Mouse (Mus musculus) layer of hippocampus, adult 2 months (tissue): ENCODE results near the gene Atf6b. TPM values are rescaled to one million over a fixed set of nuclear protein-coding genes. Genes with fewer than 3 reads are reported as not detected.
A peak's percentile ranks its signal among the peaks of the same experiment; 100 is the strongest.

Experiments
- DNase-seq, 2 experiments: peaks; one replicate each; pipeline ENCODE4 v3.0.0; 2022; ENCODE audit warnings: low spot score in 2 of 2
- H3K27ac ChIP-seq: fragments of 200-600 bp; 2 replicates; pipeline ENCODE4 v1.8.1; 2022
- H3K4me3 ChIP-seq: fragments of 200-600 bp; 2 replicates; pipeline ENCODE4 v1.8.1; 2022; ENCODE audit warnings: mild to moderate bottlenecking
- CTCF ChIP-seq: fragments of 200-600 bp; conservative IDR thresholded peaks from 2 replicates; pipeline ENCODE4 v1.8.1; 2022; ENCODE audit warnings: antibody characterized with exemption, mild to moderate bottlenecking, moderate library complexity
- total RNA-seq, 2 experiments: library from RNA; stranded (reverse); gene quantifications; 2 replicates each; pipeline ENCODE4 v1.2.3; 2021

The Atf6b gene
- total RNA-seq, 2 experiments from 2014 or later: 92.0 to 93.2 TPM

- peak; percentile 23 for TF ChIP-seq CTCF
- no peak for DNase-seq
- Histone ChIP-seq H3K27ac (no peak overlapping the region), H3K4me3 (peak overlapping the region; percentile 39)
Observed at GRCm38 (mm10) chr17:34671151-34672066, 24.5 kb downstream of the Atf6b start.

GRCm38 (mm10) chr17:34672246-34672792, 25.4 kb downstream of the Atf6b start:
- Histone ChIP-seq H3K4me3 (peak overlapping the region; percentile 39; the same call in 1 of the 2 replicates), H3K27ac (no peak overlapping the region)
- TF ChIP-seq CTCF: no peak
- DNase-seq: no peak

- no peak for DNase-seq
- no peak overlapping the region for H3K4me3 ChIP-seq
- no peak for TF ChIP-seq CTCF
Observed at GRCm38 (mm10) chr17:34673139-34673538, 26.2 kb downstream of the Atf6b start.

GRCm38 (mm10) chr17:34674524-34675204, 27.7 kb downstream of the Atf6b start:
- TF ChIP-seq CTCF: no peak
- no peak for DNase-seq
- Histone ChIP-seq H3K4me3 (no peak overlapping the region), H3K27ac (no peak overlapping the region)

More at GRCm38 (mm10) chr17:34673139-34673538, 26.2 kb downstream of the Atf6b start:
- no peak overlapping the region for H3K27ac ChIP-seq

GRCm38 (mm10) chr17:34675205-34676092, 28.5 kb downstream of the Atf6b start:
- DNase-seq: no peak
- H3K27ac ChIP-seq: no peak overlapping the region
- TF ChIP-seq CTCF: no peak
- no peak overlapping the region for H3K4me3 ChIP-seq

- Histone ChIP-seq H3K4me3 (no peak overlapping the region), H3K27ac (no peak overlapping the region)
- TF ChIP-seq CTCF: no peak
- DNase-seq: no peak
Observed at GRCm38 (mm10) chr17:34676093-34676460, 29.1 kb downstream of the Atf6b start.

- no peak for DNase-seq
- no peak overlapping the region for H3K27ac ChIP-seq
- TF ChIP-seq CTCF: no peak
- no peak overlapping the region for H3K4me3 ChIP-seq
Observed at GRCm38 (mm10) chr17:34676671-34677070, 29.7 kb downstream of the Atf6b start.

- no peak for TF ChIP-seq CTCF
- DNase-seq: no peak
- no peak overlapping the region for H3K4me3 ChIP-seq
- H3K27ac ChIP-seq: peak overlapping the region; percentile 86; the same call in 1 of the 2 replicates
Observed at GRCm38 (mm10) chr17:34680191-34680590, 33.2 kb downstream of the Atf6b start.

- no peak for TF ChIP-seq CTCF
- H3K4me3 ChIP-seq: no peak overlapping the region
- peak overlapping the region; percentile 86 for H3K27ac ChIP-seq
- DNase-seq: no peak
Observed at GRCm38 (mm10) chr17:34680621-34681020, 33.7 kb downstream of the Atf6b start.

GRCm38 (mm10) chr17:34681132-34681571, 34.2 kb downstream of the Atf6b start:
- TF ChIP-seq CTCF: no peak
- Histone ChIP-seq H3K27ac (peak overlapping the region; percentile 86), H3K4me3 (no peak overlapping the region)
- DNase-seq: no peak

GRCm38 (mm10) chr17:34681881-34682536, 35.1 kb downstream of the Atf6b start:
- peak; percentile 39 for TF ChIP-seq CTCF
- Histone ChIP-seq H3K27ac (peak overlapping the region; percentile 86), H3K4me3 (no peak overlapping the region)
- no peak for DNase-seq

- no peak overlapping the region for H3K27ac ChIP-seq
- no peak for DNase-seq
- no peak for TF ChIP-seq CTCF
- H3K4me3 ChIP-seq: no peak overlapping the region
Observed at GRCm38 (mm10) chr17:34683179-34683578, 36.2 kb downstream of the Atf6b start.
